Mouse (Mus musculus) embryonic facial prominence, embryonic 15.5 days (tissue): Measurements from ENCODE around the gene Npvf. TPM values are rescaled to one million over a fixed set of nuclear protein-coding genes. Genes with fewer than 3 reads are reported as not detected.
A peak's percentile ranks its signal among the peaks of the same experiment; 100 is the strongest.

ENCODE experiments used
- ATAC-seq: fragments of 200-750 bp; cut with Nextera tagmentation; 2 replicates; pipeline ENCODE4 v1.8.0; 2017; ENCODE audit warnings: low read depth, moderate TSS enrichment; ENCODE audit not compliant: insufficient number of reproducible peaks, low FRiP score, low TSS enrichment
- H3K27ac ChIP-seq: fragments of 300-500 bp; sonication (generic); replicated peaks from 2 replicates; pipeline ENCODE4 v1.5.1; 2015; ENCODE audit warnings: mild to moderate bottlenecking, inconsistent platforms
- H3K27me3 ChIP-seq: fragments of 300-500 bp; sonication (generic); 2 replicates; pipeline ENCODE4 v1.6.1; 2015; ENCODE audit warnings: inconsistent platforms
- H3K36me3 ChIP-seq: fragments of 300-500 bp; sonication (generic); 2 replicates; pipeline ENCODE4 v1.6.1; 2015; ENCODE audit warnings: mild to moderate bottlenecking, inconsistent platforms
- H3K4me1 ChIP-seq: fragments of 300-500 bp; sonication (generic); 2 replicates; pipeline ENCODE4 v1.6.1; 2015; ENCODE audit warnings: inconsistent platforms
- H3K4me2 ChIP-seq: fragments of 300-500 bp; sonication (generic); replicated peaks from 2 replicates; pipeline ENCODE4 v1.6.1; 2015; ENCODE audit warnings: mild to moderate bottlenecking, inconsistent platforms
- H3K4me3 ChIP-seq: fragments of 300-500 bp; sonication (generic); replicated peaks from 2 replicates; pipeline ENCODE4 v1.5.1; 2015; ENCODE audit warnings: mild to moderate bottlenecking, inconsistent platforms
- H3K9ac ChIP-seq: fragments of 300-500 bp; sonication (generic); 2 replicates; pipeline ENCODE4 v1.6.1; 2015; ENCODE audit warnings: inconsistent platforms
- H3K9me3 ChIP-seq: fragments of 300-500 bp; sonication (generic); replicated peaks from 2 replicates; pipeline ENCODE4 v1.6.1; 2016; ENCODE audit warnings: inconsistent platforms
- WGBS: fragments of 180-500 bp; shearing (Covaris S2); methylation state at CpG from one replicate; pipeline ENCODE4 v1.1.7; 2015; 5-methylcytosine and 5-hydroxymethylcytosine counted together
- polyA plus RNA-seq: library from polyadenylated mRNA; unstranded; fragments of >200 nt; fragmentation: Nextera tagmentation; extraction: Ambion mirVana; gene quantifications from 2 replicates; pipeline ENCODE4 v1.2.1, GENCODE M21; 2015

The Npvf gene
- 0.21 TPM in 1 of 2 replicates, not detected in the other for polyA plus RNA-seq

- no peak within 1 kb of the TSS for H3K27ac ChIP-seq
- H3K27me3 ChIP-seq = no peaks in the 10 kb centered on the region
- no peak within 1 kb of the TSS for H3K4me3 ChIP-seq
- 64% methylated on average over 4 of the region's 4 CpGs for WGBS
- no peaks in the 10 kb centered on the region for H3K9me3 ChIP-seq
- no peak within 1 kb of the TSS for H3K4me2 ChIP-seq
- no peaks in the 10 kb centered on the region for H3K36me3 ChIP-seq
- H3K9ac ChIP-seq = no peak within 1 kb of the TSS
- H3K4me1 ChIP-seq = peaks cover 4% of the 10 kb centered on the region; the same call in 1 of the 2 replicates
- no peak for ATAC-seq
Measured at GRCm38 (mm10) chr6:50654356-50654755, at the start of gene Npvf. Gene Npvf, minus strand, starts transcription at chr6:50654439.

- H3K4me2 ChIP-seq = no peak overlapping the region
- H3K36me3 ChIP-seq = no peaks in the 10 kb centered on the region
- 0 out of 2 replicates have a peak overlapping the region, but pooled peaks have one; percentile 12 for H3K27ac ChIP-seq
- ATAC-seq = no peak
- H3K9ac ChIP-seq = no peak overlapping the region
- 52% methylated on average over 15 of the region's 15 CpGs for WGBS
- H3K9me3 ChIP-seq = no peaks in the 10 kb centered on the region
- H3K4me3 ChIP-seq = no peak overlapping the region
- peaks cover 7% of the 10 kb centered on the region; the same call in 1 of the 2 replicates for H3K4me1 ChIP-seq
- H3K27me3 ChIP-seq = no peaks in the 10 kb centered on the region
Measured at GRCm38 (mm10) chr6:50689121-50689815, 35.0 kb upstream of the Npvf start.

GRCm38 (mm10) chr6:50684646-50685415 lies 30.6 kb upstream of the Npvf start:
- Histone ChIP-seq H3K36me3 (no peaks in the 10 kb centered on the region), H3K9ac (no peak overlapping the region), H3K27me3 (no peaks in the 10 kb centered on the region), H3K4me2 (no peak overlapping the region), H3K4me1 (peaks cover 14% of the 10 kb centered on the region; the same call in 1 of the 2 replicates), H3K4me3 (no peak overlapping the region), H3K27ac (0 out of 2 replicates have a peak overlapping the region, but pooled peaks have one; percentile 34), H3K9me3 (no peaks in the 10 kb centered on the region)
- ATAC-seq = no peak
- WGBS = 34% methylated on average over 7 of the region's 7 CpGs

- Histone ChIP-seq H3K4me3 (no peak overlapping the region), H3K4me1 (peaks cover 10% of the 10 kb centered on the region; the same call in 1 of the 2 replicates), H3K9me3 (no peaks in the 10 kb centered on the region), H3K27me3 (no peaks in the 10 kb centered on the region), H3K27ac (no peak overlapping the region), H3K36me3 (no peaks in the 10 kb centered on the region), H3K9ac (no peak overlapping the region), H3K4me2 (no peak overlapping the region)
- 42% methylated on average over 5 of the region's 5 CpGs for WGBS
- ATAC-seq = 0 out of 2 replicates have a peak, but pooled peaks have one; percentile 37
Measured at GRCm38 (mm10) chr6:50681491-50681890, 27.3 kb upstream of the Npvf start.

GRCm38 (mm10) chr6:50680224-50681215 lies 26.3 kb upstream of the Npvf start:
- Histone ChIP-seq H3K9me3 (no peaks in the 10 kb centered on the region), H3K36me3 (no peaks in the 10 kb centered on the region), H3K27ac (peak overlapping the region; percentile 23; the same call in 1 of the 2 replicates), H3K27me3 (no peaks in the 10 kb centered on the region), H3K9ac (no peak overlapping the region), H3K4me1 (peaks cover 10% of the 10 kb centered on the region; the same call in 1 of the 2 replicates), H3K4me2 (no peak overlapping the region), H3K4me3 (no peak overlapping the region)
- no peak for ATAC-seq
- 53% methylated on average over 20 of the region's 20 CpGs for WGBS

- Histone ChIP-seq H3K27me3 (no peaks in the 10 kb centered on the region), H3K27ac (no peak overlapping the region), H3K4me2 (no peak overlapping the region), H3K4me3 (no peak overlapping the region), H3K4me1 (peaks cover 10% of the 10 kb centered on the region; the same call in 1 of the 2 replicates), H3K9me3 (no peaks in the 10 kb centered on the region), H3K36me3 (no peaks in the 10 kb centered on the region), H3K9ac (no peak overlapping the region)
- no peak for ATAC-seq
- WGBS = 84% methylated on average over 2 of the region's 2 CpGs
Measured at GRCm38 (mm10) chr6:50679486-50679828, 25.2 kb upstream of the Npvf start.

GRCm38 (mm10) chr6:50678826-50679485 lies 24.7 kb upstream of the Npvf start:
- no peaks in the 10 kb centered on the region for H3K9me3 ChIP-seq
- H3K9ac ChIP-seq = no peak overlapping the region
- no peak overlapping the region for H3K4me3 ChIP-seq
- no peaks in the 10 kb centered on the region for H3K27me3 ChIP-seq
- peak; percentile 80 for ATAC-seq
- peaks cover 10% of the 10 kb centered on the region; the same call in 1 of the 2 replicates for H3K4me1 ChIP-seq
- 29% methylated on average over 8 of the region's 8 CpGs for WGBS
- no peak overlapping the region for H3K27ac ChIP-seq
- no peaks in the 10 kb centered on the region for H3K36me3 ChIP-seq
- no peak overlapping the region for H3K4me2 ChIP-seq

GRCm38 (mm10) chr6:50671191-50671590 lies 17.0 kb upstream of the Npvf start:
- H3K27ac ChIP-seq = no peak overlapping the region
- H3K4me2 ChIP-seq = no peak overlapping the region
- ATAC-seq = no peak
- H3K36me3 ChIP-seq = no peaks in the 10 kb centered on the region
- no peaks in the 10 kb centered on the region for H3K9me3 ChIP-seq
- 77% methylated on average over 3 of the region's 3 CpGs for WGBS
- H3K4me3 ChIP-seq = no peak overlapping the region
- no peak overlapping the region for H3K9ac ChIP-seq
- no peaks in the 10 kb centered on the region for H3K27me3 ChIP-seq
- no peaks in the 10 kb centered on the region for H3K4me1 ChIP-seq

GRCm38 (mm10) chr6:50666937-50667336 lies 12.7 kb upstream of the Npvf start:
- Histone ChIP-seq H3K9ac (no peak overlapping the region), H3K9me3 (no peaks in the 10 kb centered on the region), H3K27me3 (no peaks in the 10 kb centered on the region), H3K4me2 (no peak overlapping the region), H3K36me3 (no peaks in the 10 kb centered on the region), H3K27ac (no peak overlapping the region), H3K4me3 (no peak overlapping the region), H3K4me1 (peaks cover 7% of the 10 kb centered on the region; the same call in 1 of the 2 replicates)
- ATAC-seq = no peak
- WGBS = 60% methylated on average over 5 of the region's 5 CpGs

GRCm38 (mm10) chr6:50665020-50665419 lies 10.8 kb upstream of the Npvf start:
- H3K4me2 ChIP-seq = no peak overlapping the region
- WGBS = 82% methylated on average over 3 of the region's 3 CpGs
- no peaks in the 10 kb centered on the region for H3K27me3 ChIP-seq
- H3K36me3 ChIP-seq = no peaks in the 10 kb centered on the region
- no peaks in the 10 kb centered on the region for H3K9me3 ChIP-seq
- H3K4me3 ChIP-seq = no peak overlapping the region
- H3K9ac ChIP-seq = no peak overlapping the region
- H3K4me1 ChIP-seq = peaks cover 13% of the 10 kb centered on the region
- H3K27ac ChIP-seq = no peak overlapping the region
- no peak for ATAC-seq
